Mouse (Mus musculus) liver, embryonic 14.5 days (tissue): ENCODE measurements at regions not wholly inside any gene's neighbourhood (a gene's known extent, or its start where the extent isn't known, plus 50 kb on each side); places are given as distances from the start of the nearest gene placed in this dataset.

Source experiments
- ATAC-seq: fragments of 200-750 bp; cut with Nextera tagmentation; 2 replicates; pipeline ENCODE4 v1.8.0; 2017; ENCODE audit warnings: moderate number of reproducible peaks, mild to moderate bottlenecking, moderate library complexity; ENCODE audit not compliant: insufficient read depth
- DNase-seq, 3 experiments: peaks; one replicate each; pipeline ENCODE4 v3.0.0-alpha.2; 2012 to 2013; ENCODE audit warnings: low read depth in 3 of 3, low spot score in 3 of 3
- H3K27ac ChIP-seq: fragments of 300-500 bp; sonication (generic); 2 replicates; pipeline ENCODE4 v1.5.1; 2014; ENCODE audit warnings: moderate library complexity, mild to moderate bottlenecking, control low read depth, inconsistent platforms
- H3K27me3 ChIP-seq: fragments of 300-500 bp; sonication (generic); 2 replicates; pipeline ENCODE4 v1.6.1; 2014; ENCODE audit warnings: mild to moderate bottlenecking, low read length, moderate library complexity; ENCODE audit not compliant: control insufficient read depth, insufficient read depth
- H3K36me3 ChIP-seq: fragments of 300-500 bp; sonication (generic); replicated peaks from 2 replicates; pipeline ENCODE4 v1.6.1; 2014; ENCODE audit warnings: low read depth; ENCODE audit not compliant: control insufficient read depth, insufficient read depth
- H3K4me1 ChIP-seq, 2 experiments: fragments of 200-500 bp in 1 of 2; fragments of 300-500 bp in 1 of 2; sonication (generic) in 1 of 2; replicated peaks; 2 replicates each; pipeline ENCODE4 v1.6.1; 2012 to 2014; ENCODE audit warnings: antibody characterized with exemption in 1 of 2, inconsistent platforms in 1 of 2, low read length in 1 of 2; ENCODE audit not compliant: control insufficient read depth in 2 of 2, insufficient read depth in 2 of 2
- H3K4me2 ChIP-seq: fragments of 300-500 bp; sonication (generic); 2 replicates; pipeline ENCODE4 v1.6.1; 2014; ENCODE audit warnings: low read depth, mild to moderate bottlenecking, control low read depth, moderate library complexity
- H3K4me3 ChIP-seq, 2 experiments: fragments of 200-500 bp in 1 of 2; fragments of 300-500 bp in 1 of 2; sonication (generic) in 1 of 2; 2 replicates each; pipeline ENCODE4 v1.5.1; 2012 to 2014; ENCODE audit warnings: low read depth in 2 of 2, low read length in 2 of 2, mild to moderate bottlenecking in 2 of 2, control low read depth in 1 of 2, inconsistent platforms in 1 of 2, moderate library complexity in 1 of 2; ENCODE audit not compliant: insufficient read depth in 1 of 2
- H3K9ac ChIP-seq: fragments of 300-500 bp; sonication (generic); replicated peaks from 2 replicates; pipeline ENCODE4 v1.6.1; 2014; ENCODE audit warnings: mild to moderate bottlenecking, control low read depth, moderate library complexity
- H3K9me3 ChIP-seq: fragments of 300-500 bp; sonication (generic); 2 replicates; pipeline ENCODE4 v1.6.1; 2016; ENCODE audit warnings: low read length, mixed read lengths; ENCODE audit not compliant: control insufficient read depth
- CTCF ChIP-seq: IDR thresholded peaks from 2 replicates; pipeline ENCODE4 v1.5.1; 2016; ENCODE audit warnings: antibody characterized with exemption, low read depth, control low read depth
- EP300 ChIP-seq: IDR thresholded peaks from 2 replicates; pipeline ENCODE4 v1.6.1; 2016; ENCODE audit warnings: antibody characterized with exemption, low read depth
- WGBS: fragments of 180-500 bp; shearing (Covaris S2); extraction: QIAGEN DNeasy Blood & Tissue Kit; methylation state at CpG from one replicate; pipeline ENCODE4 v1.1.7; 2014; ENCODE audit not compliant: insufficient replicate concordance; 5-methylcytosine and 5-hydroxymethylcytosine counted together

GRCm38 (mm10) chr3:35250092-35250749 lies 503.7 kb upstream of the Atp11b start:
- no peak overlapping the region for H3K4me2 ChIP-seq
- no peaks in the 10 kb centered on the region for H3K9me3 ChIP-seq
- H3K4me1 ChIP-seq = no peaks in the 10 kb centered on the region
- DNase-seq (no peak), ATAC-seq (no peak)
- H3K27me3 ChIP-seq = no peaks in the 10 kb centered on the region
- H3K27ac ChIP-seq = no peak overlapping the region
- H3K36me3 ChIP-seq = no peaks in the 10 kb centered on the region
- WGBS = 62% methylated on average over 14 of the region's 14 CpGs
- no peak overlapping the region for H3K4me3 ChIP-seq
- H3K9ac ChIP-seq = no peak overlapping the region
- TF ChIP-seq CTCF = no peak
- TF ChIP-seq EP300 = no peak

- 48% methylated on average over 5 of the region's 5 CpGs for WGBS
- Histone ChIP-seq H3K27ac (no peak overlapping the region), H3K4me2 (no peak overlapping the region), H3K27me3 (no peaks in the 10 kb centered on the region), H3K4me1 (no peaks in the 10 kb centered on the region), H3K9me3 (no peaks in the 10 kb centered on the region), H3K9ac (no peak overlapping the region), H3K36me3 (no peaks in the 10 kb centered on the region), H3K4me3 (no peak overlapping the region)
- ATAC-seq (no peak), DNase-seq (no peak)
- no peak for TF ChIP-seq CTCF
Observed at GRCm38 (mm10) chr3:35253861-35254260, 500.0 kb upstream of the Atp11b start.

- H3K4me1 ChIP-seq = no peaks in the 10 kb centered on the region
- H3K36me3 ChIP-seq = no peaks in the 10 kb centered on the region
- ATAC-seq = no peak
- 71% methylated on average over 6 of the region's 6 CpGs for WGBS
- H3K27me3 ChIP-seq = no peaks in the 10 kb centered on the region
- H3K9me3 ChIP-seq = no peaks in the 10 kb centered on the region
- no peak overlapping the region for H3K27ac ChIP-seq
- no peak overlapping the region for H3K4me2 ChIP-seq
- TF ChIP-seq EP300 (no peak), CTCF (no peak)
- H3K9ac ChIP-seq = no peak overlapping the region
- H3K4me3 ChIP-seq = no peak overlapping the region
- no peak for DNase-seq
Observed at GRCm38 (mm10) chr3:35260936-35261335, 493.0 kb upstream of the Atp11b start.

- Histone ChIP-seq H3K36me3 (no peaks in the 10 kb centered on the region), H3K27me3 (no peaks in the 10 kb centered on the region), H3K4me3 (no peak overlapping the region), H3K9ac (no peak overlapping the region), H3K9me3 (no peaks in the 10 kb centered on the region), H3K4me1 (no peaks in the 10 kb centered on the region), H3K27ac (no peak overlapping the region), H3K4me2 (no peak overlapping the region)
- ATAC-seq = no peak
- 45% methylated on average over 4 of the region's 4 CpGs for WGBS
- DNase-seq = no peak
- TF ChIP-seq CTCF (no peak), EP300 (no peak)
Observed at GRCm38 (mm10) chr3:35268949-35269348, 485.0 kb upstream of the Atp11b start.

GRCm38 (mm10) chr3:35269977-35270880 lies 483.7 kb upstream of the Atp11b start:
- ATAC-seq (no peak), DNase-seq (no peak)
- no peak for TF ChIP-seq CTCF
- no peak for TF ChIP-seq EP300
- H3K9me3 ChIP-seq = no peaks in the 10 kb centered on the region
- WGBS = 58% methylated on average over 7 of the region's 7 CpGs
- no peak overlapping the region for H3K27ac ChIP-seq
- H3K9ac ChIP-seq = no peak overlapping the region
- no peaks in the 10 kb centered on the region for H3K36me3 ChIP-seq
- H3K4me2 ChIP-seq = no peak overlapping the region
- no peaks in the 10 kb centered on the region for H3K27me3 ChIP-seq
- H3K4me3 ChIP-seq = no peak overlapping the region
- no peaks in the 10 kb centered on the region for H3K4me1 ChIP-seq
